Mouse (Mus musculus): Measurements from ENCODE around the gene Rarres2. TPM values are rescaled to one million over a fixed set of nuclear protein-coding genes. Genes with fewer than 3 reads are reported as not detected.

The Rarres2 gene
- 10 to 100 TPM; 12.0 to 13.5 TPM for total RNA-seq (2021)

DNA sequence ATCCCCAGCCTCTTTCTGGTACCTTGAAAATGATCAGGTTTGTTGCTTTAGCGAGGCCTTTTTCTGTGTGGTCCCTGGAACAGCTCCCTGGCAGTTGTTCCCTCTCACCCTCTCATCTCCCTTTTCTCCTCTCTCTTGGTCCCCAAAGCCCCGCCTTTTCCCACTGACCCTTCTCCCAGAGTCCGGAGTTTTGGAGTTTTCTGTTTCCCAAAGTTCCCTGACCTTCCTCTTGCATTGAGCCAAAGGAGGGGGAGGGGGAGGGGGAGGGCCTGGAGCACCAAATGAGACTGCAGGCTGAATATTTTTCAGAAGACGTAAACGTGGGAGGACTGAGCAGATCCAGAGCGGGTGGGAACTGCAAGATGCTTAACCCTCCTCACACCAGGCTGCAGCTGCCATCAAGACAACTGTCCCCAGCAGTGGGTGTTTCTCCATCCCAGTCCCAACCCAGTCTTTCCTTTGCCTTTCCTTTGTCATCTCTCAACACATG is at the start of gene Rarres2:
Gene Rarres2, minus strand, starts transcription at position 218 of the 490 bp plus-strand sequence.
- no peak for DNase-seq

DNA sequence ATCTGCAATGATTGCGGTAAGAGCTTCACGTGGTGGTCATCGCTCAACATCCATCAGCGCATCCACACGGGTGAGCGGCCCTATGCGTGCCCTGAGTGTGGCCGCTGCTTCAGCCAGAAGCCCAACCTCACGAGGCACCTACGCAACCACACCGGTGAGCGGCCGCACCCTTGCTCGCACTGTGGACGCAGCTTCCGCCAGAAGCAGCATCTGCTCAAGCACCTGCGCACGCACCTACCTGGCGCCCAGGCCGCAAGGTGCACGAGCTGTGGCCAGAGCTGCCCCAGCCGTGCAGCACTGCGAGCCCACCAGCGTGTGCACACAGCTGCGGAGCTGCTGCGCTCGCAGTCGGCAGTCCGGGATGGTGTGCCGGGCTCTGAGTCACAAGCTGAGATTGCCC is 47.4 kb upstream of the Rarres2 start:
- no peak for DNase-seq

- no peak for DNase-seq
Measured at GRCm38 (mm10) chr6:48614756-48615155, 42.2 kb upstream of the Rarres2 start.

- no peak for DNase-seq
Measured at GRCm38 (mm10) chr6:48613464-48613863, 40.9 kb upstream of the Rarres2 start.

- DNase-seq, result no peak
Measured at GRCm38 (mm10) chr6:48610657-48611056, 38.1 kb upstream of the Rarres2 start.

DNA sequence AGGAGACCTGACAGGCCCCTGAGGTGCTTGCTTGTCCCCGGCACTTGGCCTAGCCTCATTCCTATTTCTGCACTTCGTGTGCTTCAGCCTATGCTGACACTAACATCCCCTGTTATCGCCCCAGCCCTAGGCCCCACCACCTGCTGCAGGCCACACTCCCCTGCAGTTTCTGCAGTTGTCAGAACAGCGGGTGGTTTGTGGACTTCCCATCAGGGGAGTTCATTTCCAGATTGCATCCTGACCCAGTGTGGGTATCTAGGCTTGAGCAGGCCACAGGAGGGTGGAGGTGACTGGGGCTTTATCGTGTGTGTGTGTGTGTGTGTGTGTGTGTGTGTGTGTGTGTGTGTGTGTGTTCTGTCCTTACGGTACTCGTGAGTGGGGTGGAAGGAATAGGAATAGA is 36.9 kb upstream of the Rarres2 start:
- DNase-seq, result no peak

GRCm38 (mm10) chr6:48608124-48608523 is 35.5 kb upstream of the Rarres2 start:
- no peak for DNase-seq

- DNase-seq, result peak in 1 of 2 experiments; percentile 27
Measured at GRCm38 (mm10) chr6:48602080-48602741, 29.6 kb upstream of the Rarres2 start.

DNA sequence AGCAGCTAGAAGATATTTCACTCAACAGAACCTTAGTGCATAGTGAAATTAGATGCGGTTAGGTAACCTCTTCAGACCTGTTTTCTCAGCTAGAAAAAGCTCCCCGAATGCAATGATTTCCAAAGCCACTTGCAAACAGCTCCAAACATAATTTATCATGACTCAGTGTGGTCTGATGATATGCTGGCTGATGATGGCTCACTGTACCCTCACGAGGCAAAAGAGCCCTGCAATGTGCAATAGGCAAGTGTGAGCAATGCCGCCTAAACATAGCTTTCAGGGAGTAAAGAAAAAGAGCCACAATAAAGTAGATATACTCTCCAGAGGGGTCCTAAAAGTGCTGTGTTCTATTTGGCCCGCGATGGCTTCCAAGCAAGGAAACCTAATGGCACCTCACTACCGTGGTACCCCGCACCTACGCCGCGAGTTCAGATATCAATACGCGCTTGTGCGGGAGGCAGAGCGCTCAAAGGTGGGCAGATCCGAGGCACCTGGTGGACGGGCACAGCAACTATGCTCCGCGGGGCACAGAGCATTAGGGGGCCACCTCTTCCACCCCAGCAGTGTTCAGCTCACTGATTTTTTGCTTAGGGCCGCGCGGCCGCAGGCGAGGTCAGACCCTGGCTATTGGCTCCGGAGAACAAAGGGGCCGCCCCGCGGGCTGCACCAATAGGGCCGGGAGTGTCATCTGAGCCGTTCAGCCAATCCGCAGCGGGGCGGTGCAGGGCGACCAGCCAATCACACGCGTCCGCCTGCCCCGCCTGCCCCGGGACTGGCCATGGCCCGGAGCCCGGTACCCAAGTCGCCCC is 28.9 kb upstream of the Rarres2 start, which contains the start of gene Zfp775:
Gene Zfp775, plus strand, starts transcription at position 793 of the 809 bp plus-strand sequence.
- peak; percentile 95 for DNase-seq

GRCm38 (mm10) chr6:48600594-48600993 is 28.0 kb upstream of the Rarres2 start:
- no peak for DNase-seq

GRCm38 (mm10) chr6:48597233-48597625 is 24.6 kb upstream of the Rarres2 start:
- DNase-seq, result no peak

GRCm38 (mm10) chr6:48596545-48597232 is 24.1 kb upstream of the Rarres2 start:
- DNase-seq, result no peak

DNA sequence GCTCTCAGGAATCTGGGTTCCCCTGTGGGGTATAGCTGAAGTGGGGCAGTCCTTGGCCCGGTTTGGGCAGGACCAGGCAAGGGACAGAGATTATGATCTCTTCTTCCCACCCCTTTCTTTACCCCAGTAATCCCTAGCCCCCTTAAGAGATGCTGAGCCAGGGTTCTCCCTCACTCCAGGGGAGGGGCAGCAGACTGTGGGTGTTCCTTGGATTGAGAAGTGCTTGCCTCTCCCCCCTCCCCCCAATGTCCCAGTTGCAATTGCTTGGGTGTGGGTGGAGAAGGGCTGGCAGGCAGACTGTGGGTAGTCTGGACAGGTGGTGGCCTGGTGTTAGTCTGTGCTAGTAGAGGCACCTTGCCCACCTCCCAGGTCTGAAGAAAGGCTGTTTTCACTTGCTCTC is 22.7 kb upstream of the Rarres2 start:
- DNase-seq, result no peak

- peak; percentile 60 for DNase-seq
Measured at GRCm38 (mm10) chr6:48594043-48594738, 21.6 kb upstream of the Rarres2 start.

GRCm38 (mm10) chr6:48593158-48594042 is 20.8 kb upstream of the Rarres2 start, which contains the start of the genes Repin1 and Gm44965:
Gene Repin1, plus strand, starts transcription at chr6:48593883.
Gene Gm44965, plus strand, starts transcription at chr6:48593941.
- DNase-seq, result peak; percentile 91 to 93

DNA sequence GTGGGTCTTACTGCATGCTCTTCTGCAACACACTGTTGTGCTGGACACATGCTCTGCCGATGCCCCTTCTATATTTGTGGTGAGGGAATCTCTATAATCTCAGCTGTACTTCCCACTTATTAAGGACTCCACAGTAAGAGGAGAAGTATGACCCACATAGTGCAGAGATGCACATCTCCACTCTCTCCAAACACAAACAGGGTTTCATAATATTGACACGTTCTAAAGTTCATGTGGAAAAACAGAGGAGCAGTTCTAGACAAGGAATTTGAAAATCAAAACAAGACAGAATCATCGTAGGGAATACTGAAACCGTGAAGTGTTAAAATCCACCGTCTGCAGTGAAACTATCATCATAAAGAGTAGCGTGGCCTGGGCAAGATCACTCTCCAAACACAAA is 19.3 kb upstream of the Rarres2 start:
- DNase-seq, result no peak

- DNase-seq, result no peak
Measured at GRCm38 (mm10) chr6:48591221-48591845, 18.7 kb upstream of the Rarres2 start.

DNA sequence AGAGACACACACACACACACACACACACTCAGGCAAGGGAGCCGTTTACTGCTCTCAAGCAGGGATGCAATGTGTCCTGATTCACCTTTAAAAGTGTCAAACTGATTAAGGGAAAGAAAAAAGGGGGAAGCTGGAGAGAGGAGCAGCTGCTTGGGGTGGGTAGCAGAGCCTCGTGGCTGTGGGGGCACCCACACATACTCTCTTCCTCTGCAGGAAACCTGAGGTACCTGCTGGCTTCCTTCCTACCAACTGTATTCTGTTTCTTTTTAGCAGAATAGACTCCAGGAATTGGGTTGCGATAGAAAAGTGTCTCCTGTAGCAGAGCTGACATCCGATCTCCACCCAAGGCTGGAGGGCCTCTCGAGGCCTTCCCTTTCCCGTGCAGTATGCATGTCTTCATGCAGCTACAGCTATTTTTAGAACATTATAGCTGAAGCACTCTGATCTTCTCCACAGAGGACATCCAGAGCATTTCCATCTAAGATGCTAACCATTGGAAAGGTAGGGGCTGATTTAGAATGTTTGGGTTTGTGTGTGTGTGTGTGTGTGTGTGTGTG is 16.7 kb upstream of the Rarres2 start, which contains the start of gene Gm45021:
Gene Gm45021, plus strand, starts transcription at position 417 of the 557 bp plus-strand sequence.
- DNase-seq, result no peak

GRCm38 (mm10) chr6:48582037-48582436 is 9.4 kb upstream of the Rarres2 start:
- DNase-seq, result no peak

- no peak for DNase-seq
Measured at GRCm38 (mm10) chr6:48581257-48581656, 8.7 kb upstream of the Rarres2 start.

Measured in layer of hippocampus, postnatal 36 days (tissue).